Mouse (Mus musculus) stomach, embryonic 16.5 days (tissue): ENCODE measurements at regions not wholly inside any gene's neighbourhood (a gene's known extent, or its start where the extent isn't known, plus 50 kb on each side); places are given as distances from the start of the nearest gene placed in this dataset.
A peak's percentile ranks its signal among the peaks of the same experiment; 100 is the strongest.
"Not testable (repeated sequence)": the region's sequence is repeated elsewhere in the genome, so short reads cannot be mapped to it uniquely, and the experiment has no call there.

Experiments used
- ATAC-seq: fragments of 200-750 bp; cut with Nextera tagmentation; 2 replicates; pipeline ENCODE4 v1.8.0; 2017; ENCODE audit warnings: moderate number of reproducible peaks, moderate TSS enrichment; ENCODE audit not compliant: insufficient read depth, low FRiP score
- H3K27ac ChIP-seq: fragments of 300-500 bp; sonication (generic); 2 replicates; pipeline ENCODE4 v1.5.1; 2014; ENCODE audit warnings: low read length
- H3K27me3 ChIP-seq: fragments of 300-500 bp; sonication (generic); 2 replicates; pipeline ENCODE4 v1.6.1; 2014; ENCODE audit warnings: low read length, control low read depth, mixed read lengths; ENCODE audit not compliant: control insufficient read depth, insufficient read depth
- H3K36me3 ChIP-seq: fragments of 300-500 bp; sonication (generic); 2 replicates; pipeline ENCODE4 v1.6.1; 2014; ENCODE audit warnings: low read length; ENCODE audit not compliant: control insufficient read depth, insufficient read depth
- H3K4me1 ChIP-seq: fragments of 300-500 bp; sonication (generic); 2 replicates; pipeline ENCODE4 v1.6.1; 2014; ENCODE audit warnings: low read length, control low read depth, mixed read lengths; ENCODE audit not compliant: control insufficient read depth, insufficient read depth
- H3K4me2 ChIP-seq: fragments of 300-500 bp; sonication (generic); 2 replicates; pipeline ENCODE4 v1.6.1; 2014; ENCODE audit warnings: low read depth, low read length, mixed read lengths
- H3K4me3 ChIP-seq: fragments of 300-500 bp; sonication (generic); replicated peaks from 2 replicates; pipeline ENCODE4 v1.5.1; 2014; ENCODE audit warnings: mild to moderate bottlenecking, low read length
- H3K9ac ChIP-seq: fragments of 300-500 bp; sonication (generic); 2 replicates; pipeline ENCODE4 v1.6.1; 2014; ENCODE audit warnings: low read length
- H3K9me3 ChIP-seq: fragments of 300-500 bp; sonication (generic); replicated peaks from 2 replicates; pipeline ENCODE4 v1.6.1; 2016; ENCODE audit warnings: low read length, control low read depth; ENCODE audit not compliant: control insufficient read depth
- WGBS: fragments of 180-500 bp; shearing (Covaris S2); extraction: QIAGEN DNeasy Blood & Tissue Kit; methylation state at CpG from one replicate; pipeline ENCODE4 v1.1.7; 2014; 5-methylcytosine and 5-hydroxymethylcytosine counted together

DNA sequence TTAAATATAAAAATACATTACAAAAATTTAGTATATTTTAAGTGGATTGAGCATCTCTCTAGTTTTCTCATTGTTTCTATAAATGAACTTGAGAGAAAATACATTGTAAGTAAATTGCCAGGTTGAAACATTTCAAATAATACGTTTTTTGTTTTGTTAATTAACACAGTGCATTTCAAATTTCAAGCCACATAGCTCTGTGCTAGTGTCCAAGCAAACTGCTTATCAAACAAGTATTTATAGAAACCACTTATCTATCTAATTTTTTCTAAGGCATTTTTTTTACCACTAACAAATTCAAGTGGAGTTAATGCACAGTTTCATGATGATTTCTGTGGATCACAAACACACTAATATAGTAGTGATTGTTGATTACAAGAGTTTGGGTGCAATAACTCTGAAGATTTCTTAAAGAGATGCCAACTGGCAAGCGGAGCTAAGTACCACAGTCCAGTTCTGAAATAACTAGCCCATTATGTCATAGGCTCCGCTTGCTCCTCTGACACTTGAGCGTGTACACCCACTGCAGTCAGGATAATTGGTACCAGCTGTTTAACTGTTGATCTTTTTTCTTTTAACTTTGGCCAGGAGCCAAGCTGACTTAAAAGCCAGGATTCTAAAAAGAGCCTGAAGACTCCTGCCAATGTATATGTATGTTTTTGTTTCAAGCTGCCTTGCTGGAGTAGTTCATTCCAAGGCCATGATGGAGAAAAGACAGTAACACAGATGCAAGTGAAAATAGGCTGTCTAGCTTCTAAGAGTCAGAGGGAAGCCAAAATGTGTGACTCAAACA is 115.0 kb downstream of the Pcdh18 start:
- peak; percentile 94 for ATAC-seq
- WGBS = 36% methylated on average over 4 of the region's 4 CpGs
- Histone ChIP-seq H3K27ac (no peak overlapping the region), H3K27me3 (no peaks in the 10 kb centered on the region), H3K9ac (no peak overlapping the region), H3K4me3 (no peak overlapping the region), H3K9me3 (no peaks in the 10 kb centered on the region), H3K4me1 (no peaks in the 10 kb centered on the region; the same call in 1 of the 2 replicates), H3K4me2 (no peak overlapping the region), H3K36me3 (no peaks in the 10 kb centered on the region)

DNA sequence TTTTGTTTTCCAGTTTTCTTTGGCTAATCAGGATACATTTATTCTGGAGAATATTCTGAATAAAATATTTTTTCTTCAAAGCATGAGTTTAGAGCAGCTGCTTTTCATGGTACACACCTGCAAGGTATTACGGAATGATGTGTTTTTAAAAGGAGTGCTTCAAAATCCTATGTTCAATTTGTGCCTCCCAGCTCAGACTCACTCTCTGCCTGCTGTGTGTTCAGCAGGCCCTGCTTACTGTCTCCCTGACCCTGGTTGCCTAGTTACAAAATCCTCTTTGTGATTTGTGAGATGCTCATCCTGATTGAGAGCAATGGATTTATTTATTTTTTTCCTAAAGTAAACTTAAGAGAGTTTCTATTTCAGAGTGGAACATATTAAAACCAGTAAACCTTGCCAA is 115.7 kb downstream of the Pcdh18 start:
- WGBS = 50% methylated on average over 1 of the region's 1 CpGs
- peak; percentile 34; the same call in 1 of the 2 replicates for ATAC-seq

DNA sequence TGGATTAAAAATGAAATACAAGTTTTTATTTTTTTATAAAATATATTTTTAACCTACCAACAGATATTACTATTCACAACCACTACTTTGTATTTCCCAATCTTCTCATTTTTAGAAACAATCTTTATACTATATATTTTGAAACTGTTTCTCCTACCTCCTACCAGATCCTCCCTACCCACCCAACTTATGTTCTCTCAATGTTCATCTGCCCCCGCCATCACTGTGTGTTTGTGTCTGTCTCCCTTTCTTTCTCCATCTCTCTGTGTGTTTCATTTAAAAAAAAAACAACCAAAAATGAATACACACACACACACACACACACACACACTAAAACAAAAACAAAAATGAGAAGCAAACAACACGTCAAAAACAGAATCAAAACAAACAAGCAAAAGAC is 118.5 kb downstream of the Pcdh18 start:
- H3K4me1 ChIP-seq = no peaks in the 10 kb centered on the region; the same call in 1 of the 2 replicates
- H3K9ac ChIP-seq = no peak overlapping the region
- no peaks in the 10 kb centered on the region for H3K9me3 ChIP-seq
- H3K27me3 ChIP-seq = no peaks in the 10 kb centered on the region
- no peak for ATAC-seq
- no peak overlapping the region for H3K4me2 ChIP-seq
- 85% methylated on average over 2 of the region's 2 CpGs for WGBS
- no peak overlapping the region for H3K4me3 ChIP-seq
- no peaks in the 10 kb centered on the region for H3K36me3 ChIP-seq
- no peak overlapping the region for H3K27ac ChIP-seq

More for the DNA sequence above, 115.7 kb downstream of the Pcdh18 start:
- no peaks in the 10 kb centered on the region for H3K36me3 ChIP-seq
- no peaks in the 10 kb centered on the region; the same call in 1 of the 2 replicates for H3K4me1 ChIP-seq
- no peak overlapping the region for H3K4me2 ChIP-seq
- H3K27me3 ChIP-seq = no peaks in the 10 kb centered on the region
- no peak overlapping the region for H3K4me3 ChIP-seq
- no peaks in the 10 kb centered on the region for H3K9me3 ChIP-seq
- no peak overlapping the region for H3K9ac ChIP-seq
- H3K27ac ChIP-seq = peak overlapping the region; percentile 52

DNA sequence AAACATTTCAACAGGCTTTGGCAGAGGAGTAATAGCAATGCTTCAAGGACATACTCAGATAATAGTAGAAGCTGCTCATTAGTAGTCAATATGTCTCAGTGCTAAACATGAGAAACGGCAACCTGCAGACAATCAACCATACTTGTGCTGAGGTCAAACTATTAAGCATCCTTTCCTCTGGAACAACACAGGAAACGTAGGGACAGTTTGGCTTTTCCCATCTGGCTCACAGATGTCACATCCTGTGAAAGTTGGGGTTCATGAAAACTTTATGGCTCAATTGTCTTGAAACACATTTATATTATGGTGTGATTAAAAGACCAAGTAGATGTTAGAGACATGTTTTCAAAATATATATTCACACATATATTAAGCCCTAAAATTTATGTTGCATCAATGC is 120.4 kb downstream of the Pcdh18 start:
- Histone ChIP-seq H3K9me3 (no peaks in the 10 kb centered on the region), H3K9ac (no peak overlapping the region), H3K27ac (no peak overlapping the region), H3K36me3 (no peaks in the 10 kb centered on the region), H3K27me3 (no peaks in the 10 kb centered on the region), H3K4me3 (no peak overlapping the region), H3K4me2 (no peak overlapping the region), H3K4me1 (no peaks in the 10 kb centered on the region)
- WGBS = 40% methylated on average over 2 of the region's 2 CpGs
- no peak for ATAC-seq

DNA sequence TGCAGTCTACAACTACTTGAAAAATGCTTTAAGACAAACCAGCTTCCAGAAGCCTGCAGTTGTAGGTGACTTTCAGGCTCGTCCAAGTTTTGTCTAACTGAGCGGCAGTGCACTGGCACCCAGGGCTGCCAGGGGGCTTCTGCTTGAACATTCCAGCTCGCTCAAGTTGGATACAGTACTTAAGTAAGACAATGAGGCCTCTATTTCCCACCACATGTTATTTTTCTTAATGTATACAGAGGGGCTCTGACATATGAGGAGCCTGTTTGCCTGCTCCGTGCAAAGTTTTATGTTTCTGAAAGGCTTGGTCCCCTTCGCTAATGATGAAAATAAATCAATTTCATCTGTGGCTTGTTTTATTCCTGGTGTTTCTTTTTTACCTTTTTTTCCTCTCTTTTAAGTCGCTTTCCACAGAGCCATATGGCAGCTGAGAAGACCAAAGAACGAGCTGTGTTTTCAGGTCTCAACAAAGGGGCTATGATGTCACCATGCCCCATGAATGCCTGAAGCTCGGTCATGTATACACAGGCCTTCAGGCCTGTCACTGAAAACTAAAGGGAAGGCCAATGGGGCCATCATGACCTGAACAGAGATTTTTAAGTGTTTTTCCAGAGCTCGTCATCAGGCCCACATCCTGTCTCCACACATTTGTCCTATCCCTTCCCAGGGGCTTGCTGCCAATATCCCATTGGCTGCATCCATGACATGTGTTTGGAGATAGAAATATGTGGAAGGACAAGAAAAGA is 164.2 kb downstream of the Pcdh18 start:
- H3K27ac ChIP-seq = peak overlapping the region; percentile 33; the same call in 1 of the 2 replicates
- no peak overlapping the region for H3K4me2 ChIP-seq
- H3K9me3 ChIP-seq = no peaks in the 10 kb centered on the region
- H3K4me1 ChIP-seq = peaks cover 7% of the 10 kb centered on the region; the same call in 1 of the 2 replicates
- 32% methylated on average over 9 of the region's 9 CpGs for WGBS
- ATAC-seq = no peak
- no peaks in the 10 kb centered on the region for H3K27me3 ChIP-seq
- H3K9ac ChIP-seq = no peak overlapping the region
- H3K36me3 ChIP-seq = no peaks in the 10 kb centered on the region
- no peak overlapping the region for H3K4me3 ChIP-seq

DNA sequence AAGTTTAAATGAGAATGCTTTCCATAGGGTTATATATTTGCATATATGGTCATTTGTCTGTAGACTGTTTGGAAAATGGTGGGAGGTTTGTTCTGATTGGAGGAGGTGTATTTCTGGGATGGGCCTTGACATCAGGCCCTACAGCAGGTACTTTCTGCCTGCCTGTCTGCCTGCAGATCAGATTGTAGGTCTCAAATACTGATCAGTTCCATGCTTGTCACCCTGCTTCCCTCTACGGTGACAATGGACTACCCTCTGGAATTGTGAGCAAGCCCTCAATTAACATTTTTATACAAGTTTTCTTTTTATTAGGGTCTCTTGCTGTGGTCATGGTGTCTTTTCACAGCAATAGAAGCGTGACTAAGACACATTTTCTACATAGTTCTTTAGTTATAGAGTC is 166.9 kb downstream of the Pcdh18 start:
- peaks cover 7% of the 10 kb centered on the region; the same call in 1 of the 2 replicates for H3K4me1 ChIP-seq
- WGBS = 86% methylated on average over 2 of the region's 2 CpGs
- H3K4me2 ChIP-seq = no peak overlapping the region
- H3K27me3 ChIP-seq = no peaks in the 10 kb centered on the region
- H3K27ac ChIP-seq = no peak overlapping the region
- H3K36me3 ChIP-seq = no peaks in the 10 kb centered on the region
- ATAC-seq = no peak
- H3K9me3 ChIP-seq = no peaks in the 10 kb centered on the region
- no peak overlapping the region for H3K9ac ChIP-seq
- H3K4me3 ChIP-seq = no peak overlapping the region

DNA sequence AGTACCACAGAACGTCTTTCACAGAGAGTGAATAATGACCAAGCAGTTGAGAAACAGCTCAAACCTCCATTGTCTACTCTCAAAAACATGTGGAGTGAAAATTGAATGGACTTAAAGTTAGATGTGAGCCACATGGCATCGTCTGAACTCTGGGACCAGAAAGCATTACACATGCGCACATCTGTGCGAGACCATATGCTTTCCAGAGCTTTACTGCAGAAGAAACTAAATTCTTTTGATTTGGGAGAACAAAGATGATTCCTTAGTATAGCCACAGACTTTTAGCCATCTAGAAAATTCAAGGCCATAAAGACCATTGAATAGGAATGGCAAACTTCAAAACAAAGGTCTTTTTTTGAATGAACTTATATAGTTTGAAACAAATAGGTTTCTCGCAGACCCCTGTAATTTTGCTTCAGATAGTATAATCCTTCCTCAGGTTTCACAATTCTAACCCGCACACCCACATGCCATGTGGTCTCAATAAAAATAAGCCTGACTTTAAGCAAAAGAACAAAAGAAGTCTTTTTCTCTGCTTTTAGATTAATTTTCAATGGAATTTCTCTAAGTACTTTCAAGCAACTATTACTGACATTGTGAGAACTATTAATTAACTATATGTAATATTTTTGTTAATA is 170.5 kb downstream of the Pcdh18 start:
- no peak for ATAC-seq
- H3K9ac ChIP-seq = no peak overlapping the region
- WGBS = 66% methylated on average over 6 of the region's 6 CpGs

DNA sequence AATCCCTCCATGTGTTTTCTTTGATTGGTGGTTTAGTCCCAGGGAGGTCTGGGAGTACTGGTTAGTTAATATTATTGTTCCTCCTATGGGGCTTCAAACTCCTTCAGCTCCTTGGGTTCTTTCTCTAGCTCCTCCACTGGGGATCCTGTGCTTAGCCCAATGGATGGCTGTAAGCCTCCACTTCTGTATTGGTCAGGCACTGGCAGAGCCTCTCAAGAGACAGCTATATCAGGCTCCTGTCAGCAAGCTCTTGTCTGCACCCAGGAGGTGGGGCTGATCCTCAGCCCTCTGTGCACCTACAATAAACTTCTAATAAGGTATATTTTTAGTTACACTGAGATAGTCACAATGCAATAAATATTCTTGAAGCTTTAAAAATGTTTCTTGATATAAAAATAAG is 171.2 kb downstream of the Pcdh18 start:
- H3K27me3 ChIP-seq, H3K9ac ChIP-seq, H3K4me3 ChIP-seq, H3K36me3 ChIP-seq, ATAC-seq, H3K9me3 ChIP-seq, H3K4me1 ChIP-seq, H3K4me2 ChIP-seq, H3K27ac ChIP-seq: not testable (repeated sequence)

More for the DNA sequence above, 170.5 kb downstream of the Pcdh18 start:
- Histone ChIP-seq H3K36me3 (no peaks in the 10 kb centered on the region), H3K27me3 (no peaks in the 10 kb centered on the region), H3K4me1 (no peaks in the 10 kb centered on the region), H3K27ac (no peak overlapping the region), H3K4me2 (no peak overlapping the region), H3K4me3 (no peak overlapping the region), H3K9me3 (no peaks in the 10 kb centered on the region)
